Mouse (Mus musculus) kidney, embryonic 16.5 days (tissue): ENCODE results near the gene Slc35f3. TPM values are rescaled to one million over a fixed set of nuclear protein-coding genes. Genes with fewer than 3 reads are reported as not detected.

Source experiments
- ATAC-seq: fragments of 200-750 bp; cut with Nextera tagmentation; 2 replicates; pipeline ENCODE4 v1.8.0; 2017; ENCODE audit warnings: moderate TSS enrichment; ENCODE audit not compliant: low FRiP score, low TSS enrichment
- H3K27ac ChIP-seq: fragments of 300-500 bp; sonication (generic); 2 replicates; pipeline ENCODE4 v1.5.1; 2014; ENCODE audit warnings: low read length
- H3K27me3 ChIP-seq: fragments of 300-500 bp; sonication (generic); 2 replicates; pipeline ENCODE4 v1.6.1; 2014; ENCODE audit warnings: low read length, control low read depth, mixed read lengths; ENCODE audit not compliant: insufficient read depth
- H3K36me3 ChIP-seq: fragments of 300-500 bp; sonication (generic); 2 replicates; pipeline ENCODE4 v1.6.1; 2014; ENCODE audit warnings: low read length, control low read depth, mixed read lengths; ENCODE audit not compliant: insufficient read depth
- H3K4me1 ChIP-seq: fragments of 300-500 bp; sonication (generic); 2 replicates; pipeline ENCODE4 v1.6.1; 2014; ENCODE audit warnings: low read length, control low read depth, mixed read lengths; ENCODE audit not compliant: insufficient read depth
- H3K4me2 ChIP-seq: fragments of 300-500 bp; sonication (generic); replicated peaks from 2 replicates; pipeline ENCODE4 v1.6.1; 2014; ENCODE audit warnings: low read depth, low read length
- H3K4me3 ChIP-seq: fragments of 300-500 bp; sonication (generic); 2 replicates; pipeline ENCODE4 v1.5.1; 2014; ENCODE audit warnings: mild to moderate bottlenecking, low read length
- H3K9ac ChIP-seq: fragments of 300-500 bp; sonication (generic); replicated peaks from 2 replicates; pipeline ENCODE4 v1.6.1; 2014; ENCODE audit warnings: low read length
- H3K9me3 ChIP-seq: fragments of 300-500 bp; sonication (generic); 2 replicates; pipeline ENCODE4 v1.6.1; 2016; ENCODE audit warnings: low read length, control low read depth
- WGBS: fragments of 180-500 bp; shearing (Covaris S2); extraction: QIAGEN DNeasy Blood & Tissue Kit; methylation state at CpG from one replicate; pipeline ENCODE4 v1.1.7; 2014; 5-methylcytosine and 5-hydroxymethylcytosine counted together
- polyA plus RNA-seq: library from polyadenylated mRNA; unstranded; fragments of >200 nt; fragmentation: Nextera tagmentation; extraction: Ambion mirVana; gene quantifications from 2 replicates; pipeline ENCODE4 v1.2.1, GENCODE M21; 2015

Slc35f3 gene
- polyA plus RNA-seq, 1 experiment from 2014 or later, result 0.82 TPM

GRCm38 (mm10) chr8:126324931-126325330 lies 26.6 kb downstream of the Slc35f3 start:
- Histone ChIP-seq H3K4me1 (no peaks in the 10 kb centered on the region), H3K36me3 (no peaks in the 10 kb centered on the region), H3K4me3 (no peak overlapping the region), H3K27me3 (no peaks in the 10 kb centered on the region), H3K9ac (no peak overlapping the region), H3K4me2 (no peak overlapping the region), H3K27ac (no peak overlapping the region), H3K9me3 (peaks cover 7% of the 10 kb centered on the region)
- WGBS, result 65% methylated on average over 2 of the region's 2 CpGs
- ATAC-seq, result no peak

GRCm38 (mm10) chr8:126326136-126326535 lies 27.8 kb downstream of the Slc35f3 start:
- H3K27me3 ChIP-seq, result no peaks in the 10 kb centered on the region
- no peaks in the 10 kb centered on the region for H3K4me1 ChIP-seq
- peaks cover 9% of the 10 kb centered on the region for H3K9me3 ChIP-seq
- 59% methylated on average over 1 of the region's 1 CpGs for WGBS
- no peak overlapping the region for H3K4me3 ChIP-seq
- no peaks in the 10 kb centered on the region for H3K36me3 ChIP-seq
- no peak overlapping the region for H3K4me2 ChIP-seq
- H3K27ac ChIP-seq, result no peak overlapping the region
- no peak overlapping the region for H3K9ac ChIP-seq
- ATAC-seq, result no peak

DNA sequence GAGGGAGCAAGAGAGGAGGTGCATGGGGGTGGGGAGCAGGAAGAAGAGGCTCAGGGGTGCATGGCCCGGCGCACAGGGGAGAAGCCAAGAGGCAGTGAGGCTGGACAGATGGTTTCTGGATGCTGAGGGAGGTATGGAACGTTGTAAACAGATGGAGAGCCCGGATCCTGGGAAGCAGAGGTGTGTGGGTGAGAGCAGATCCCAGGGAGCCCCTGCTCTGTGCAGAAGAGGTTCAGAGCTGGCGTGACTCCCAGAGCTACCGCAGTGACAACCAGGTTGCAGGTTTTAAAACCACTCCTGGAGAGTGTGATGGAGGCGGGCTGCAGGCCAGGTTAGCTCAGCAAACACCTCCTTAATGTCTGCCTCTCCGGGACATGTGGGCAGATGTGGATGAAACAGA lies 28.4 kb downstream of the Slc35f3 start:
- Histone ChIP-seq H3K27ac (no peak overlapping the region), H3K36me3 (no peaks in the 10 kb centered on the region), H3K9ac (no peak overlapping the region), H3K4me2 (no peak overlapping the region), H3K4me1 (no peaks in the 10 kb centered on the region), H3K9me3 (peaks cover 9% of the 10 kb centered on the region), H3K27me3 (no peaks in the 10 kb centered on the region), H3K4me3 (no peak overlapping the region)
- no peak for ATAC-seq
- 65% methylated on average over 8 of the region's 8 CpGs for WGBS

DNA sequence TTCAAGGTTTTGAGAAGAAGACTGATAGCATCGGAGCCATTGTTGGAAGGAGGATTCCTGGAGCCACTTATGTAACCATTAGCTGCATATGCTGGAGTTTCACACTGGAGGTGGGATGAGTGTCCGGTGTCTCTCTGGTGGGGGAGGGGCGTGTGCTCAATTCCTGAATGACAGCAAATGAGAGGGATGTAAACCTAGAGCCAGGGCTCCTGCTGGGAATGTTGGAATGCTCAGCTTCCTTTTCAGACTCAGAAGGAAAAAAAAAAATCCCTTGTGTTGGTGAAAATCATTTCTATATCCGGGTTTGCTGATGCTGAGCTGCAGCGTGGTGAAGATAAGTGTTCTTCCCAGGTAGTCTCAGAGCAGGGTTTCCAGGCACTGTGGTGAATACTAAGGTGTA lies 29.4 kb downstream of the Slc35f3 start:
- Histone ChIP-seq H3K4me2 (no peak overlapping the region), H3K36me3 (no peaks in the 10 kb centered on the region), H3K27me3 (no peaks in the 10 kb centered on the region), H3K4me1 (no peaks in the 10 kb centered on the region), H3K9ac (no peak overlapping the region), H3K4me3 (no peak overlapping the region), H3K9me3 (peaks cover 9% of the 10 kb centered on the region), H3K27ac (no peak overlapping the region)
- ATAC-seq, result no peak
- WGBS, result 51% methylated on average over 5 of the region's 5 CpGs

- Histone ChIP-seq H3K9me3 (peaks cover 2% of the 10 kb centered on the region; the same call in 1 of the 2 replicates), H3K36me3 (no peaks in the 10 kb centered on the region), H3K27ac (peak overlapping the region; percentile 84), H3K27me3 (no peaks in the 10 kb centered on the region), H3K4me1 (peaks cover 21% of the 10 kb centered on the region), H3K4me3 (no peak overlapping the region), H3K9ac (no peak overlapping the region), H3K4me2 (peak overlapping the region; percentile 7; the same call in 1 of the 2 replicates)
- ATAC-seq, result peak; percentile 81; the same call in 1 of the 2 replicates
- WGBS, result 72% methylated on average over 3 of the region's 3 CpGs
Measured at GRCm38 (mm10) chr8:126338864-126339263, 40.5 kb downstream of the Slc35f3 start.

DNA sequence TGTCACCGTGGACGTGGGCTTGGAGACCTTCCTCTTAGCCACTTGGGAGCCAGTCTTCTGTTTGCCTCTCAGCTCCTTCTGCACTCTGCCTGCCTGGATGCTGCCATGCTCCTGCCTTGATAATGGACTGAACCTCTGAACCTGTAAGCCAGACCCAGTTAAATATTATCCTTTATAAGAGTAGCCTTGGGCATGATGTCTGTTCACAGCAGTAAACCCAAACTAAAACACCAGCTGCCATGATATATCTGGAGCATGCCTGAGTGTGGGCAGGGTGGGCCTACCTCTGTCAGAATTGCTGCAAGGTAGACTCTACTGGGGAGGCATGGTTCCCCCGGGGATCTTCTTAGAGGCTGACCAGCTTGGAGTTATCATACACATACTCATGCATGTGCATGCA lies 41.0 kb downstream of the Slc35f3 start:
- Histone ChIP-seq H3K4me1 (peaks cover 21% of the 10 kb centered on the region), H3K27ac (peak overlapping the region; percentile 84), H3K27me3 (no peaks in the 10 kb centered on the region), H3K4me3 (no peak overlapping the region), H3K36me3 (no peaks in the 10 kb centered on the region), H3K4me2 (peak overlapping the region; percentile 7; the same call in 1 of the 2 replicates), H3K9ac (no peak overlapping the region), H3K9me3 (peaks cover 2% of the 10 kb centered on the region; the same call in 1 of the 2 replicates)
- peak; percentile 72 for ATAC-seq
- 69% methylated on average over 3 of the region's 3 CpGs for WGBS

GRCm38 (mm10) chr8:126341200-126341599 lies 42.8 kb downstream of the Slc35f3 start:
- Histone ChIP-seq H3K27ac (no peak overlapping the region), H3K4me2 (no peak overlapping the region), H3K4me3 (no peak overlapping the region), H3K27me3 (no peaks in the 10 kb centered on the region), H3K9ac (no peak overlapping the region), H3K4me1 (peaks cover 21% of the 10 kb centered on the region), H3K9me3 (peaks cover 2% of the 10 kb centered on the region; the same call in 1 of the 2 replicates), H3K36me3 (no peaks in the 10 kb centered on the region)
- ATAC-seq, result no peak
- 23% methylated on average over 1 of the region's 1 CpGs for WGBS

DNA sequence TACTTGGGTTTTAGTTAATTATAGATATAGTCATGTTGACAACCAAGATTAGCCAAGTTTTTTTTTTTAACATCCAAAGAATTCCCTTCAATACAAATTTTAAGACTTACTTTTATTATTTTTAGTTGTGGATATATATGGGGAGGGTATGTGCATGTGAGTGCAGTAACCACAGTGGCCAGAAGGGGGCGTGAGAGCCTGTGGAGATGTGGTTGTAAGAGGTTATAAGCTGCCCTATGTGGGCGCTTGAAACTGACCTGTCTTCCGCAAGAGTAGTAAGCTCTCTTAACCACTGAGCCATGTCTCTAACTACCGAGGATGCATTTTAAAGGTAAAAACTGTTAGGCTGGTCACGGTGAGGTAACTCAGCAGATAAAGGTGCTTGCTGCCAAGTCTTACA lies 45.1 kb downstream of the Slc35f3 start:
- H3K9me3 ChIP-seq, result peaks cover 2% of the 10 kb centered on the region; the same call in 1 of the 2 replicates
- H3K9ac ChIP-seq, result no peak overlapping the region
- no peaks in the 10 kb centered on the region for H3K27me3 ChIP-seq
- no peaks in the 10 kb centered on the region for H3K36me3 ChIP-seq
- H3K4me1 ChIP-seq, result peaks cover 21% of the 10 kb centered on the region
- no peak overlapping the region for H3K4me2 ChIP-seq
- WGBS, result 80% methylated on average over 5 of the region's 5 CpGs
- H3K27ac ChIP-seq, result no peak overlapping the region
- H3K4me3 ChIP-seq, result no peak overlapping the region
- no peak for ATAC-seq

DNA sequence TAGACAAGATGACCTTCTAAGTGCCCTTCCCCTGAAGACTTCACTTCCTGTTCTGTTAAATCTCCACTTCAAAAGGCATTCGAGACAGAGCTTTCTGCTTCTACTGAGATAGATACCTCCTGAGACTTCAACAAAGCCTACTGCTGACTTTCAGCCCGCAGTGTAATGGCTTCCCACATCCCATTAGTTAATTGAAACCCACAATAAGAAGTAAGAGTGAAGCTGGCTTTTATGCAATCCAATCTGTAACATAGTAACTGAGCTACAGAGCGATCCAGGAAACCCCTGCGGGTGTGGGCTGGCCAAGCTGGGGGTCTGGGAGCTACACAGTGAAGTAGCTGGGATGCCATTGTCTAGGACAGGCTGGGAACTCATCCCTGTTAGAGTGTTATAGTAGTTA lies 46.7 kb downstream of the Slc35f3 start:
- Histone ChIP-seq H3K27me3 (no peaks in the 10 kb centered on the region), H3K4me1 (peaks cover 10% of the 10 kb centered on the region), H3K27ac (no peak overlapping the region), H3K36me3 (no peaks in the 10 kb centered on the region), H3K9ac (no peak overlapping the region), H3K4me2 (no peak overlapping the region), H3K9me3 (peaks cover 2% of the 10 kb centered on the region; the same call in 1 of the 2 replicates), H3K4me3 (no peak overlapping the region)
- no peak for ATAC-seq
- WGBS, result 61% methylated on average over 4 of the region's 4 CpGs

DNA sequence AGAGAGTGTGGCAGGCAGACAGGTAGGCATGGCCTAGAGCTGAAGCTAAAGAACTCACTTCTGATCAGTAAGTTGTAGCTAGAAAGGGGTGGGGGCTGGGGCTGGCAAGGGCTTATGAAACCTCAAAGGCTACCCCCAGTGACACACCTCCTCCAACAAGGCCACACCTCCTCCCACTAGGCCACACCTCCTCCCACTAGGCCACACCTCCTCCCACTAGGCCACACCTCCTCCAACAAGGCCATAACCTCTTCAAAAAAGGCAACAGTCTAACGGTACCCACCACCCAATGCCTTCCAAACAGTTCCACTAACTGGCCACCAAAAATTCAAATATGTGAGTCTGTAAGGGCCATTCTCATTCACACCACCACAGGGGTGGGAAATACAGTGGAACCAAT lies 54.9 kb downstream of the Slc35f3 start:
- no peaks in the 10 kb centered on the region for H3K4me1 ChIP-seq
- ATAC-seq, result no peak
- no peak overlapping the region for H3K4me2 ChIP-seq
- H3K27me3 ChIP-seq, result no peaks in the 10 kb centered on the region
- WGBS, result 79% methylated on average over 1 of the region's 1 CpGs
- no peak overlapping the region for H3K27ac ChIP-seq
- H3K36me3 ChIP-seq, result no peaks in the 10 kb centered on the region
- H3K9me3 ChIP-seq, result no peaks in the 10 kb centered on the region
- no peak overlapping the region for H3K9ac ChIP-seq
- no peak overlapping the region for H3K4me3 ChIP-seq
